Mouse (Mus musculus) lung, postnatal 0 days (tissue): ENCODE measurements at regions not wholly inside any gene's neighbourhood (a gene's known extent, or its start where the extent isn't known, plus 50 kb on each side); places are given as distances from the start of the nearest gene placed in this dataset.

ENCODE experiments used
- CTCF ChIP-seq: IDR thresholded peaks from 2 replicates; pipeline ENCODE4 v1.5.1; 2016; ENCODE audit warnings: antibody characterized with exemption, mild to moderate bottlenecking
- EP300 ChIP-seq: IDR thresholded peaks from 2 replicates; pipeline ENCODE4 v1.6.1; 2016; ENCODE audit warnings: antibody characterized with exemption, mild to moderate bottlenecking, control low read depth

GRCm38 (mm10) chr2:6264085-6264783, 51.4 kb upstream of the Echdc3 start:
- TF ChIP-seq CTCF (no peak), EP300 (no peak)
